Mouse (Mus musculus): ENCODE results near the gene Jade2. TPM values are rescaled to one million over a fixed set of nuclear protein-coding genes. Genes with fewer than 3 reads are reported as not detected.
"Not testable (repeated sequence)": the region's sequence is repeated elsewhere in the genome, so short reads cannot be mapped to it uniquely, and the experiment has no call there.

The Jade2 gene
- total and polyA plus RNA-seq, 2 experiments from 2014 or later = 0.95 to 3.7 TPM

DNA sequence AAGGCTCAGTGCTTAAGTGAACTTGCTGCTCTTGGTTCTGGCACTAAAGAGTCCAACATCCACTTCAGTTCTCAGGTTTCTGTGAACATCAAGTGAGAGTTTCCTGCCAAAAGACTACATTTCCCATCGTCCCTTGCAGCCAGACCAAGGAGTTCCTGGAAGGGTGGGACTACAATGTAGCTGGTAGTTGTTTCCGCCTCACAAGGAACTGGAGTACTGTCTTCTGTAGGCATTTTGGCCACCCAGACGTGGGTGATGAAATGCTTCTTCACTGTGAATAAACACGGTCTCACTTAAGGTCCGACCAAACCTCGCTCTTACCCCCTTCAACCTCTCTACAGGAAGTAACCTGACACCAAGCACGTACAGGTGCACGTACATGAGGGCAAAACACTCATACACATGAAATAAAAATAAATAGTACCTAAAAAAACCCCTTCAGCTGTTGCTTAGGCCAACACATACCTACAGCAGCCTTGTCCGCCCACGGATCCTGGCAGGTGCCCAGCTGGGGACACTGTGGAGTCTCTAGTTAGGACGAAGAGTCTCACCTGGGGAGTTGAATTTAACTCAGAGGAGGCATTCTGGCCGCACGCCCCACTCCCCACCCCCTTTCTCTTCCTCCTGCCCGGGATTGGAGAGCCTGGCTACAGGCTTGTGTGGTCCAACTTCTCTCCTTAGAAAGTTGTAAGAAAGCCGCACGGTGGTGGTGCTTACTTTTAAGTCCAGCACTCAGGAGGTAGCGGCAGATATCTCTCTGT, 52.1 kb downstream of the Jade2 start:
- no peaks in the 10 kb centered on the region for H3K9me3 ChIP-seq (ENCODE audit: low read length)
- peak; percentile 90 for DNase-seq (ENCODE audit: low spot score)
- H3K4me3 ChIP-seq (ENCODE audit: low read depth, low read length) = peak overlapping the region; percentile 36
- 17% methylated on average over 17 of the region's 17 CpGs for WGBS
- H3K36me3 ChIP-seq (ENCODE audit: insufficient read depth, low read length) = no peaks in the 10 kb centered on the region
- H3K9ac ChIP-seq (replicated peaks; ENCODE audit: low read length, poor library complexity, severe bottlenecking) = peak overlapping the region; percentile 54
- no peaks in the 10 kb centered on the region for H3K4me1 ChIP-seq (ENCODE audit: insufficient read depth, low read length)
- no peaks in the 10 kb centered on the region for H3K27me3 ChIP-seq (ENCODE audit: insufficient read depth, low read length)
- TF ChIP-seq CTCF (IDR thresholded peaks at IDR 0.05) = no peak
- H3K27ac ChIP-seq (ENCODE audit: low read depth, low read length) = peak overlapping the region; percentile 73
- peak overlapping the region; percentile 61 for H3K4me2 ChIP-seq (ENCODE audit: low read depth, low read length, poor library complexity, severe bottlenecking)
- peak; percentile 75 for ATAC-seq (ENCODE audit: low FRiP score)

GRCm38 (mm10) chr11:51800634-51801325, 56.7 kb downstream of the Jade2 start:
- no peak for TF ChIP-seq CTCF (IDR thresholded peaks at IDR 0.05)
- no peak for ATAC-seq (ENCODE audit: low FRiP score)
- WGBS = 32% methylated on average over 7 of the region's 8 CpGs

GRCm38 (mm10) chr11:51796272-51796671, 61.2 kb downstream of the Jade2 start:
- H3K9me3 ChIP-seq (ENCODE audit: low read length) = no peaks in the 10 kb centered on the region
- 84% methylated on average over 4 of the region's 4 CpGs for WGBS
- H3K4me1 ChIP-seq (ENCODE audit: insufficient read depth, low read length) = no peaks in the 10 kb centered on the region
- H3K4me2 ChIP-seq (ENCODE audit: low read depth, low read length, poor library complexity, severe bottlenecking) = no peak overlapping the region
- no peak for ATAC-seq (ENCODE audit: low FRiP score)
- H3K4me3 ChIP-seq (ENCODE audit: low read depth, low read length) = no peak overlapping the region
- TF ChIP-seq CTCF (IDR thresholded peaks at IDR 0.05) = no peak
- H3K27me3 ChIP-seq (ENCODE audit: insufficient read depth, low read length) = no peaks in the 10 kb centered on the region
- H3K36me3 ChIP-seq (ENCODE audit: insufficient read depth, low read length) = peaks cover 10% of the 10 kb centered on the region
- no peak overlapping the region for H3K9ac ChIP-seq (replicated peaks; ENCODE audit: low read length, poor library complexity, severe bottlenecking)
- H3K27ac ChIP-seq (ENCODE audit: low read depth, low read length) = no peak overlapping the region
- no peak for DNase-seq (ENCODE audit: low spot score)

More at GRCm38 (mm10) chr11:51800634-51801325, 56.7 kb downstream of the Jade2 start:
- Histone ChIP-seq H3K4me3 (ENCODE audit: low read depth, low read length) (no peak overlapping the region), H3K36me3 (ENCODE audit: insufficient read depth, low read length) (no peaks in the 10 kb centered on the region), H3K27me3 (ENCODE audit: insufficient read depth, low read length) (no peaks in the 10 kb centered on the region), H3K9me3 (ENCODE audit: low read length) (no peaks in the 10 kb centered on the region), H3K4me1 (ENCODE audit: insufficient read depth, low read length) (no peaks in the 10 kb centered on the region), H3K9ac (replicated peaks; ENCODE audit: low read length, poor library complexity, severe bottlenecking) (no peak overlapping the region), H3K4me2 (ENCODE audit: low read depth, low read length, poor library complexity, severe bottlenecking) (no peak overlapping the region), H3K27ac (ENCODE audit: low read depth, low read length) (no peak overlapping the region)
- no peak for DNase-seq (ENCODE audit: low spot score)

- DNase-seq (ENCODE audit: low spot score) (no peak), ATAC-seq (ENCODE audit: low FRiP score) (no peak)
- Histone ChIP-seq H3K27ac (ENCODE audit: low read depth, low read length) (no peak overlapping the region), H3K4me1 (ENCODE audit: insufficient read depth, low read length) (no peaks in the 10 kb centered on the region), H3K9ac (replicated peaks; ENCODE audit: low read length, poor library complexity, severe bottlenecking) (no peak overlapping the region), H3K9me3 (ENCODE audit: low read length) (no peaks in the 10 kb centered on the region), H3K4me3 (ENCODE audit: low read depth, low read length) (no peak overlapping the region), H3K27me3 (ENCODE audit: insufficient read depth, low read length) (no peaks in the 10 kb centered on the region), H3K4me2 (ENCODE audit: low read depth, low read length, poor library complexity, severe bottlenecking) (no peak overlapping the region), H3K36me3 (ENCODE audit: insufficient read depth, low read length) (peaks cover 35% of the 10 kb centered on the region)
- TF ChIP-seq CTCF (IDR thresholded peaks at IDR 0.05) = no peak
- WGBS = 98% methylated on average over 7 of the region's 7 CpGs
These were observed 66.8 kb downstream of the Jade2 start for GRCm38 (mm10) chr11:51790662-51791061.

GRCm38 (mm10) chr11:51789735-51790134, 67.7 kb downstream of the Jade2 start:
- H3K9me3 ChIP-seq (ENCODE audit: low read length); ATAC-seq (ENCODE audit: low FRiP score); H3K9ac ChIP-seq (replicated peaks; ENCODE audit: low read length, poor library complexity, severe bottlenecking); DNase-seq (ENCODE audit: low spot score); H3K27ac ChIP-seq (ENCODE audit: low read depth, low read length); H3K27me3 ChIP-seq (ENCODE audit: insufficient read depth, low read length); H3K4me3 ChIP-seq (ENCODE audit: low read depth, low read length); H3K4me1 ChIP-seq (ENCODE audit: insufficient read depth, low read length); H3K4me2 ChIP-seq (ENCODE audit: low read depth, low read length, poor library complexity, severe bottlenecking): not testable (repeated sequence)
- peaks cover 36% of the 10 kb centered on the region for H3K36me3 ChIP-seq (ENCODE audit: insufficient read depth, low read length)
- 81% methylated on average over 4 of the region's 4 CpGs for WGBS
- TF ChIP-seq CTCF (IDR thresholded peaks at IDR 0.05) = peak; percentile 29; the same call in 1 of the 2 replicates

- Histone ChIP-seq H3K9ac (replicated peaks; ENCODE audit: low read length, poor library complexity, severe bottlenecking) (no peak overlapping the region), H3K27ac (ENCODE audit: low read depth, low read length) (no peak overlapping the region), H3K4me2 (ENCODE audit: low read depth, low read length, poor library complexity, severe bottlenecking) (no peak overlapping the region), H3K36me3 (ENCODE audit: insufficient read depth, low read length) (peaks cover 49% of the 10 kb centered on the region), H3K4me3 (ENCODE audit: low read depth, low read length) (no peak overlapping the region), H3K9me3 (ENCODE audit: low read length) (no peaks in the 10 kb centered on the region), H3K27me3 (ENCODE audit: insufficient read depth, low read length) (no peaks in the 10 kb centered on the region), H3K4me1 (ENCODE audit: insufficient read depth, low read length) (no peaks in the 10 kb centered on the region)
- ATAC-seq (ENCODE audit: low FRiP score) (no peak), DNase-seq (ENCODE audit: low spot score) (no peak)
- WGBS = 92% methylated on average over 6 of the region's 6 CpGs
- peak; percentile 67 for TF ChIP-seq CTCF (IDR thresholded peaks at IDR 0.05)
These were observed 71.5 kb downstream of the Jade2 start for GRCm38 (mm10) chr11:51785926-51786325.
